Mouse (Mus musculus) kidney, postnatal 4 days (tissue): ENCODE measurements around the gene Gm28308.

ENCODE experiments used
- DNase-seq, 2 experiments: peaks; one replicate each; pipeline ENCODE4 v3.0.0; 2021; ENCODE audit warnings: mixed read lengths in 2 of 2

The Gm28308 gene

DNA sequence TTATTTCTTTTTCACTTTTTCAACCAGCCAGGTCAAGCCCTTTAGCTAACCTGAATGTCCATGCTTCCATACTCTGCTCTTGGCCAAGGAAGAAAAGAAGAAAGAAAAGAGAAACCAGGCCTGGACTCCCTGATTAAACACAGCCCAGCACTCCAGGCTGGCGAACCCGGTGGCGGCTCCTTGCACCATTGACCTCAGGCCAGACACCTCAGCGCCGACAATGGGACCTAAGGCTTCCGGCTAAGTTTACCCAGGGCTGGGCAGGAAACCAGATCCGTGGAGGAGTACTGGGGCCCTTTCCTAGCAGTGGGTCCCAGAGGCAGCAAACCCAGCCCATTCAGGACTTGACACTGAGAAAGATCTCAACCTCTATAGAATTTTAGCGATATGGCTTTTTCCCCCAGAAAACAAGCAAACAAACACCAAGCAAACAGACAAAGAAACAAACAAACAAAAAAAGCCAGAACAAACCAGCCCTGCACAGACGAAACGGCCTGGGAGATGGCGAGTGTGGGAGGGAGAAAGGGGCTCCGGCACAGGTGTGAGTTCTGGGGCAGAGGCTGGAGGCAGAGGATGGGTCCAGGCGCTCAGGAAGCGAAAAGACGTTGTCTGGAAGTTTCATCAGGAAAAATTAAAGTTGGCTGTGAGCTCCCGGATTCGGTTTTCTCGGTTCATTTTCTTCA is 18.9 kb upstream of the Gm28308 start:
- peak; percentile 73 to 83 for DNase-seq

DNA sequence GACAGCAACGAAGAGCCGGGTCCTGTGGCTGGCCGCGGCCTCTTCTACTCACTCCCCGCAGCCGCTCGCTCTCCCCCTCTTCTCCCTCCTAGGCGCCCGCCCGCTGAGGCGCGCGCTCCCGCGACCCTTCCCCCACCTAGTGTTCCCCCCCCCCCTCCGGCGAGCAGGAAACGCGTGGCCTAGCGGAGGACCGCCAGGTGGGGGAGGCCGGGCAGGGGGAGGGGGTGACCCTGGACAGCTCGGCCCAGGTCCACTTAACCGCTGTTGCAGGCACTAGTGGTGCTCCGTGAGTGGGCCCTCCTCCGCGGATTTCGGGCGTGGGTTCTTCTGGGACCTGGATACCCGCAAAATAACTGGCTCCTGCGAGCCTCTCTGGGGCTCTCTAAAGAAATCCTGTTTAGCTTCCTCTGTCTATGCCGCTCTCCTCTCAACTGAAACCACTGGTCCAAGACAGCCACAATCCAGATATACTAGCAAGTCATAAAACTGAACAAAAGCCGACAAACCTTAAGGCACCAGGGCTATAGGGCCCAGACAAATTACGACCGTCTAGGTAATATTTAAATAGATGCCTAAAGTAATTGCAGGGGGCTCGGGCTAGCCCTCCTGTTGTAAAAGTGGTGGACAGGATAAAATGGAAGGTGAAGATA is 17.5 kb upstream of the Gm28308 start, which contains the start of gene Hoxa9:
TSS of gene Hoxa9 (minus strand) at position 574 of the 650 bp plus-strand sequence.
- DNase-seq = peak; percentile 80 to 89

DNA sequence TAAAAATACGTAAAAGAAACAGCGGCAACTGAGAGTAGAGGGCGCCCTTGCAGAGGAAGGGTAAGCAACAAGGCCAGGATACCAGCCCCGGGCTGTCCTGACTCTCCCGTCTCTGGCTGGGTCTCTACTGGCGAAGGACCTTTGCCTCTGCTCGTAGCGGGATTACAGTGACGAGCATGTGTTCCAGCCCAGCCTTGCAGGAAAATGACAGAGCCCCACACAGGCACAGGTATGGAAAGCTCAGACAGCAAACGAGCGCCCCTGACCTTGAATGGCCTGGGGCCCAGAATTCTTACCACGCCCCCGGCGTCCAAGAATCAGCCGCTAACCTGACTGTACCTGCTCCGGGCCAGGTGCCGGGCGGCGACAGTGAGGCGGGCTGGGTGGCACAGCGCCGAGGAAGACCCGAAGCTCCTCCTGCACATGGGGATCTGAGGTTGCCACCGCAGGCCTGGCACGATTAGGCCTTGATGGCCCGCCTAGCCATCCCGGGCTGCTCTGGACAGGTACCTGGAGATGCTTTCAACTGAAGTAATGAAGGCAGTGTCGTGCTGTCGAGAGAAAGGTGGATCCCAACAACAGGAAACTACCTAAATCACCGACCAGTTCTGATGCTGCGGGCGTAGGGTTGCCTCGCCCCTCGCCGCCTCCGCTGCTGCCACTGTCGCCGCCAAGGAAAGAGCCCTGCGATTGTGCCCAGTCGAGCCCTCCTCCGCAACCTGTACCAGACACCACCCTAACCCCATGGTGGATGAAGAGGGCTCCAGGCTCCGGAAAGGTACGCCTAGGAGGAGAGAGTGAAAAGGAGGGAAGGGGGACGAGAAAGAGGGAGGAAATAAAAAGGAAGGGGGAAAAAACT is 16.6 kb upstream of the Gm28308 start:
- DNase-seq = peak; percentile 67 to 78

DNA sequence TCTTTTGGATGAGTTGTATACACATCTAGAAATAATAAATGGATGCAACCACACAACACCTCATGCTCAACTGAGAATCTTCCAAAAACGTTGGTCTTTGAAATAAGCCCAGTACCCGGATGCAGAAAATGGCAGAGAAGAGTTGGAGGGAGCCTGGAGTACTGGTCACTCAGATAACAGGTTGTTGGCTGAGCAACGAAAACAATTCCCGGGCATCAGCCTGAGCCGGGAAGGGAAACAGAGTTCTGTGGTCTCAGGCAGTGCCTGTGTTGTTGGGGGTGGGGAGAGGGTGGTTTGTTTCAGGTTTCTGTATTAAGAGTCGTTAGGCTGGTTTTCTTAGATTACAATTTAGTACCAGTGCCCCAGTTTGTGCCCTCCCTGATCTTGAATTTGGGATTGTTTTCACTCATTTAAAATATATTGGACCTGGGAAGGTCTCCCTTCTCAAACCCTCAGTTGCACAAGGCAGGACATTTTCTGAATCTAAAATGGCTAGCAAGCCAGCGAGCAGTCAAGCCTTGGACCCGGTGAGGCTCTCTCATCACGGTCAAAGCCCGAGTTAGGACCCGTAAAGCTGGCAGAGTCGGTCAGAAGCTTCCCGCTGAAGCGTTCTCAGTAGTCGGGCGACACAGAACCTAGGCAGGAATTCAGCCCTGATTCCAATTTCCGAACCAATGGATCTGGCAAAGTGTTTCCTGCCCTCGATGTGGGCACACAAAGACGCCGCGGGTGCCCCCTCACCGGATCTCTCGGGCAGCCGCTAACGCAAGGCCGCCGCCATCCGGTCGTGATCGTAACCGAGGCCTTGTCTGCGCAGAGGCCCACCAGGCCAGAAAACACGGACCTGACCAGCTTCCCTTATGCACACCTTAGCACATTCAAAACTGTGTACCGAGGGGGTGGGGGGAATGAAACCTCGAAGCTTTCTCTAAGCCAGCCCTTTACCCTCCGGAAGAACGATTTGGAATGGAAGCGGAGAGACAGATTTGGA is 15.6 kb upstream of the Gm28308 start:
- DNase-seq = peak; percentile 74 to 81

DNA sequence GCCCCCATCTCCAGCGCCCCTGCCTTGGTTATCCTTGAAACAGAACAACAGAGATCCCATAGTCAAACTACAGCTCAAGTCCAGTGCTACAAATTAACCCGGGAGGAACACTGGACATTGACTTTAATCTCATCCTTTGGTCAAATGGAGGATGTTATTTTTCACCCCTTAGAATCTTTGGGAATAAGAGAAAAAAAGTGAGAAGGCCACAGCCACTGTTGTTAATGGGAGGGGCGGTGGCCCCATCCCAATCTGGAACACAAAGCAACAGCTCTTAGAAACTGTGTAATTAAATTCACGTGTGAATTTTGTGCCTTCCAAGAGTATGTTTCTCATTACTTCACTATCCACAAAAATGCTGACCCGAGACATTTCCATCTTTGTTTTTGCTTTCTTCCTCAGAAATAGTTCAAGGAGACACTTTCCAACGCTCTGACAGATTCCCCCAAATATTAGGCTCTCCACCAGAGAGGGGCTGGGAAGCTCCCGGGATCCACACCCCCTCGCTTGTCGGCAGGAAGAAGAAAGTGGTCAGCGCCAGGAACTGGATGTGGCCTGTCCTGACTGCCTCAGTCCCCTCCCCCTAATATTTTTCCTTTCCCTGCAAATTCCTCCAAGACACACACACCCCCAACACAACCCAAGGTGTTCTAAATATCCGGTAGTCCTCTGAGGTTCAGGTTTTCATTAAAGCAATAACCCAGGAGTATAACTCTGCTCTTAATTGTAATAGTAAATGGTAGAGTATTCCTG is 14.5 kb upstream of the Gm28308 start:
- DNase-seq = peak; percentile 62 to 79

DNA sequence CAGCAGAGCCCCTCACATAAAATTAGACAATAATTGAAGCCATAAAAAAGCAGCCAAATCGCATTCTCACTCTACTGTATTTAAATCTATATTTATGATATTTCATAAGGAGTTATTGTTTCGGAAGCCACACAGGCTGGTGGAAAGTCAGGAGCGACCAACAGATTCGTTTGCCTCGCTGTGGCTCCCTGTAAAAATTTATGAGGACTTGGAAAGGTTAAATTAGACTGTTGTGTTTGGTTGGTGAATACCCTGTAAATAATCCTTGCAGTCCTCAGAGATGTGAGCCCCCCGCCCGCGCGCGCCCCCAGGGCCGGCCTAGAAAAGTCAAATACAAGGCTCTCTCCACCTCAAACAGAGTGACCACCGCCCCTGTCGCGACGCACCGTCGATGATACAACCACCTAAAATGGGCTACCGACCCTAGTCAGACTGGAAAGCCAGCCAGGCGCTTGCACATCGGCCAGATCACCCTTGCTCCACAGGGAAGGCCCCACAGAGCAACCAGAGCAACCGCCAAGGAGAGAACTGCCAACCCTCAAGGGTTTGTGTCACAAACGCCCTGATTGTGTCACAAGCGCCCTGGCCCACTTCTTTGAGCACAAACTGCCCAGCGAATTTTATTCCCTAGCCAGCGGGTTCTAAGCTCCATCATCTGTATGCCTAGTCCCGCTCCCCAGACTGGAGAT is 13.6 kb upstream of the Gm28308 start:
- DNase-seq = peak; percentile 74 to 82

DNA sequence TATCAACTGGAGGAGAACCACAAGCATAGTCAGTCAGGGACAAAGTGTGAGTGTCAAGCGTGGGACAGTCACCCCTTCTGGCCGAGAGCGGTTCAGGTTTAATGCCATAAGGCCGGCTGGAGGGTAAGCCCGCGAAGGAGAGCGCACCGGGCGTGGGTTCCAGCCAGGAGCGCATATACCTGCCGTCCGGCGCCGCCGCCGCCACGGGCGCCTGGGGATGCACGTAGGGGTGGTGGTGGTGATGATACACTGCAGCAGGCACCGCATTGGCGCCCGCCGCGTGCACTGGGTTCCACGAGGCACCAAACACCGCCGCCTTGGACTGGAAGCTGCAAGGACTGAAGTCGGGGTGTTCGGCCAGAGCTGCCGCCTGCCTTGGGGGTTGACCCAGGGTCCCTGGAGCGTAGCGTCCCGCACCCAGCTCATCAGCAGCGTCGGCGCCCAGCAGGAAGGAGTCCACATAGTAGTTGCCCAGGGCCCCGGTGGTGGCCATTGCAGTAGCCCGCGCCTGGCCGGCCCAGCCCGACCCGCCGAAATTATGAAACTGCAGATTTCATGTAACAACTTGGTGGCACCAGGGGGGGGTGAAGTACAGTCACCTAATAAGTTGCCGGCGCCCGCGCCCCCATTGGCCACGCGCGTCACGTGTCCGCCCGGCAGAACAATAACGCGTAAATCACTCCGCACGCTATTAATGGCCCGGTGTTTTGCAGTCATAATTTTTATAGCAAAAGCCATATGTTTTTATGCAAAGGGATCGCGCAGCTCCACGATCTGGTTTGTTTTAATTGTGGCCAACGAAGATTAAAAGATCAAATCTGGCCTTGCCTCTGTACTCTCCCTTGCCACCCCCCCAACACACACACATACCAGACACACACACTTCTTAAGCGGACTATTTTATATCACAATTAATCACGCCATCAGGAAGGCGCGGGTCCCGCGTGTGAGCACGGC is 12.8 kb upstream of the Gm28308 start:
- peak; percentile 92 to 96 for DNase-seq

DNA sequence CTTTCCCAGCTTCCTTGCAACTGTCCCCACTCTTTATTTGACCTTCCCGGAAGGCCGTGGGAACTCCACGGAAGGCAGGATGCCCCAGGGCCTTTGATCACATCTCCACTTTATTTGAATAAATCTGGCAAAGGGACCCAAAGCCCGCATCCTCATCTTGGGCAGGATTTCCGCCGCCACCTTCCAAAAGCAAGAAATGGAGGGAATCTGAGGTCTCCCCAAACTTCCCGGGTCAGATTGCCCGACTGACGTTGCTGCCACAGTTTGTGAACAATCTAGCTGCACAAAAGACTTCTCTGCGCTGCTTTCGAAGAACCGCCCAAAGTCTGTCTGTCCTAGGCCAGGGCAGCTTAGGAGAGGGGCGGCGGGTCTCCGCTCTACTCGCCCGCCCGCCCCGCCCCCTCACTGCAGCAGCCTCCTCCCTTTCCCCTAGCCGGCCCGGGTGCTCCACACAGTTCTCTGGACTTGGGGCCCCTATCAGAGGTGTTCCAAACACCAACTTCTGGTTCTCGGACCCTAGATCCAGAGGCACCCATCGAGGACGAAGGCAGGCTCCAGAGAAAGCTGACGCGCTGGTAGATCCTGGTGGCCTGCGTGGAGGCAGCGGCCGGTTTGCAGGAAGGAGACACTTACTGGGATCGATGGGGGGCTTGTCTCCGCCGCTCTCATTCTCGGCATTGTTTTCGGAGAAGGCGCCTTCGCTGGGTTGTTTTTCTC is 11.9 kb upstream of the Gm28308 start:
- DNase-seq = peak; percentile 58 to 74

DNA sequence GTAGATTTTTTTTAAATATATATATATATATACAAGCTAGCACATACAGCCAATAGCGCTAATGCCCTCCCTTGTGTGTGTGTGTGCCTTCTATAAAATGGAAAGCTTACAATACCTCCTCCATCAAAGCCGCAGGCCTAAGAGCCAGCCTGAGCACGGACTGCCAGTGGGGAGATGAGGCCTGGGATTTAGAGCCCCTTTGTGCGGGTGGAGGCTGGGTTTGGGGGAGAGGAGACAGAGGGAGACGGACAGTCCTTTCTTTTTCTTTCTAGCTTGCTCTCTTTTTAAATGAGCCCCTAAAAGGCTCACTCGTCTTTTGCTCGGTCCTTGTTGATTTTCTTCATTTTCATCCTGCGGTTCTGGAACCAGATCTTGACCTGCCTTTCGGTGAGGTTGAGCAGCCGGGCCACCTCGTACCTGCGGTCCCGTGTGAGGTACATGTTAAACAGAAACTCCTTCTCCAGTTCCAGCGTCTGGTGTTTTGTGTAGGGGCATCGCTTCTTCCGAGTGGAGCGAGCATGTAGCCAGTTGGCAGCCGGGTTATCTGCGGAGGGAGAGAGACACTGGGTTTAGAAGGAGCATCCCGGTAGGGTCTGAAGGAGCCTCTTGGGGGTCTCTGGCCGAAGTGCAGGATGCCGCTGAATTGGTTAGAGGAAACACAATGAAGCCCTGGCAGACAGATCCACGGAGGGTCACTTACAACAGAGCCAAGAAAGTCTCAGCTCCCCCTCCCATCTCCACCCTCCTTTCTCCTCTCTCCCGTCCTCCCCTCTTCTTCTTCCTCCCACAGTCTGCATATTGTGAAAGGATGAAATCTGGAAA is 11.0 kb upstream of the Gm28308 start:
- DNase-seq = peak; percentile 45 to 59

DNA sequence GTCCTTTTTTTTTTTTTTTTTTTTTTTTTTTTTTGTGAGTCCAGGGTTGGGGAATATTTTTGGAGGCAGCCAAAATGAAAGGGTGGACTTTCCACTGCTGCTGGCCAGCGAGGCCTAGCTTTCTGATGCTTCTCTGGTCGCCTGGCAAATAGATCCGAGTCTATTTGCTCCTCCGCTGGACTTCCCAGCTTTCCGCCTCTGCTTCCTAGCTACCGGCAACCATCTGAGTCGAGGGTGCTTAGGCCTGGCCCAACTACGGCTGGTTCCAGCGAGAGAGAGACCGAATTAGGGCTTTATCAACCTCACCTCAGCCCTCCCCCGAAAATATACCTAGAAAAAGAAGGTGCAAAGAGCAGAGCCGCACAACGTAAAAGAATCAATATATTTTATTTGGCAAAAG is 9.6 kb upstream of the Gm28308 start:
- peak; percentile 41 to 63 for DNase-seq

DNA sequence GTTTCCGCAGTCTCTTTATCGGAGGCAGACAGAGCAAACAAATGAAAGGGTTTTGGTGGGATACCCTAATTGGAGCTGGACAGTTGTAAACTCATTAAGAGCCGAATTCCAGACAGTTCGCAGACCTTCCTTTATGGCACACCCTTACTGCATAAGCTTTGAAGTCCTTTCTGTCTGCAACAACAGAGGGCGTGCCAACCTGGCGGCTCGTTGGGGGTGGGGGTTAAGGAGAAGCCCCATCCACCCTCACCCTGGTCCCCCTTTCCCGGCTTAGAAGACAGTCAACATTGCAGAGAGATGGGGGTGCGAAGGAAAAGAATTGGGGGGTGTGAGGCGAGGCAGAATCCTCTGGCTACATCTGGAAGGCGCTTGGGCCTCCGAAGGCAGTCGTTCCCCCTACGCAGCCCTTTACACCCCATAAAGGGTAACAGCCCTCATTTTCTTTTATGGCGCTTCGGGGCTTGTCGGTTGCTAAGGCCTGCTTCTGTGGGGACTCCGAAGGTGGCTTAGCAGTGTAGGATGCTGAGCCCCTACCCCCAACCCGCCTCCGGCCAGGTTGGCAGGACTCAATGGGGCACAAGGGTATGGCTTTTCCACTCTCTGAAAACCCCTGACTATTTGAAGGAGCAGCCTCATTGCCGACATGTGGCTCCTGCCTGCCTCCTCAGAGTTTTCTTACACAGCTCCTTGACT is 9.0 kb upstream of the Gm28308 start:
- peak; percentile 76 to 84 for DNase-seq

DNA sequence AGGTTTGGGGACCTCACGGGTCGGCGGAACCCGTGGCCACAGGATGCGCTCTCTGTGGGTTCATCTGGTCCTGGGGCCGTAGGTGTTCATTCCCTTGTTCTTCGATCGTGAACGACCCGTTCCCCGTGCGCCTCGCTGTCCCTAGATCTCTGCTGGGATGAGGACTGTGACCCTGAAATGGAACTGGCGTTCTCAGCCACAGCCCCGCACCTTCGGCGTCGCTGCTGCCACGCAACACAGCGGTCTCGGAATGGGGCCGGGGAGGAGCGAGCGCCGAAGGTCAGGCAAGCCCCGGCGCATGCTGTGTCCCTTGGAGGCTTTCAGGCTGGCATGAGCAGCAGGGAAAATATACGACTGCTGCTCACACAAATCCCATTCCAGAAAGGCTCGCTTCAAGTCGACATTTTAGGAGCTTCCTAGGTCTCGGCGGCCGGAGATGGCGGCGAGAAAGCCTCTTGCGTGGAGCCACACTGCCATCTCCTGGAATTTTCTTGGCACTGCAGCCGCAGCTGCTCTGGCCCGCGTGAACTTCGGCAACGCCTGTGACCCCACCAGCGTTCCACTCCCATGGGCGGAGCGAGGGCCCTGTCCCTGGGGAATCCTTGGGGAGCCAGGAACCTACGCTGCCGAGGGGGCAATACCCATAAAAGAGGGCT is 8.3 kb upstream of the Gm28308 start, which contains the start of gene Hoxa7:
TSS of gene Hoxa7 (minus strand) at position 518 of the 656 bp plus-strand sequence.
- peak; percentile 97 for DNase-seq

DNA sequence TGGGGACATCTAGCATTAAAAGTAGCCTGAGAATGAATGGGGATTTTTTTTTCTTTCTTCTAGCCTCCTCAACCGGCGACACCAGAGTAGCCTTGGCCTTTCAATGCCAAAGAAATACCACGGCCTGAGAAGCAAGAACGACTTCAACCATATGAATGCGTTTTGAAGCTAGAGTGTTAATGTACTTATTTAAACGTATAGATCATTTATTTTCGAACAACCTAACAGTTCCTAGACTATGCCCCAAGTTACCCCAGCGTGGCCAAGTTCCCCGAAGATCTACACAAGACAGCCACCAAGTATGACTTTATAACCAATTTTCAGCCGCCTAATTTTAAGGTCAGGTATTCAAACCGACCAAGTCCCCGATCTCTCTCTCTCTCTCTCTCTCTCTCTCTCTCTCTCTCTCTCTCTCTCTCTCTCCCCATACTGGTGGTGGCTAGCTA is 7.7 kb upstream of the Gm28308 start:
- DNase-seq = no peak

DNA sequence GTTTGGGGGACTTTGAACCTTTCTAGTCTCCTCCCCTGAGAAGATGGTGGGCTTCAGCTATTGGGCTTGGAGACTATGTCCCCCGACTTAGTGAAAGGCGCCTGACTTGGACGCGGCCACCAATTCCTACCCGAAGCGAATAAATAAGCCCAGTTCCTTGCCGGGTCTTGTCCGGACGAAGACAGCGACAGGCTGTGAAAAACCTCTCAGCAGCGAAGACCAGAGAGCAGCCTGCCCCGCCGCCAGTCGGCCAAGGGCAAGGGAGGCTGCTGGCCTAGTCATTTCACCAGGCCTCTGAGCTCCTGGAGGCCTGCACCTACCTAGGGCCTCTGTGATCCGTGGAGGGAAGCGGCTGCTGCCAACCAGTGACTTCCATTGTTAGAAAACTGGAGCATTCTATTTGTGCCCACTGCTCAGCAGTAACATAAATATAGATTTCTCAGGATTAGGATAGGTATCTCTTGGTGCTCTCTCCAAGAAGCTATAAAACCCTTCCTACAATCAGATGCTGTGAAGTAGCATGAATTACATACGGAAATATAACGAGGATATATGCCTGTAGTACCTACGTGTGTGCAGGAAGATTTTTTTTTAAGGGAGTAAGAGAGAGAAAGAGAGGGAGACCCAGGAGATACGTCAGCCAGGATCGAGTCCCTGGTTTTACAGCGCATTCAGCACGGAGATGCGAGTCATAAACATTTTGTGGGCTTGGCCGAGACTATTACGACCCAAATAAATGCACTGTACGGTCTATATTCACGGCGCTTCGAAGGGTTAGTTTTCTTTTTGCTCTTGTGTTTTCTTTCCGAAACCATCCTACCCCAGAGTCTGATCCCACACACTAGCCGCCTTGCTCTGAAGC is 7.1 kb upstream of the Gm28308 start:
- DNase-seq = peak; percentile 70 to 82

DNA sequence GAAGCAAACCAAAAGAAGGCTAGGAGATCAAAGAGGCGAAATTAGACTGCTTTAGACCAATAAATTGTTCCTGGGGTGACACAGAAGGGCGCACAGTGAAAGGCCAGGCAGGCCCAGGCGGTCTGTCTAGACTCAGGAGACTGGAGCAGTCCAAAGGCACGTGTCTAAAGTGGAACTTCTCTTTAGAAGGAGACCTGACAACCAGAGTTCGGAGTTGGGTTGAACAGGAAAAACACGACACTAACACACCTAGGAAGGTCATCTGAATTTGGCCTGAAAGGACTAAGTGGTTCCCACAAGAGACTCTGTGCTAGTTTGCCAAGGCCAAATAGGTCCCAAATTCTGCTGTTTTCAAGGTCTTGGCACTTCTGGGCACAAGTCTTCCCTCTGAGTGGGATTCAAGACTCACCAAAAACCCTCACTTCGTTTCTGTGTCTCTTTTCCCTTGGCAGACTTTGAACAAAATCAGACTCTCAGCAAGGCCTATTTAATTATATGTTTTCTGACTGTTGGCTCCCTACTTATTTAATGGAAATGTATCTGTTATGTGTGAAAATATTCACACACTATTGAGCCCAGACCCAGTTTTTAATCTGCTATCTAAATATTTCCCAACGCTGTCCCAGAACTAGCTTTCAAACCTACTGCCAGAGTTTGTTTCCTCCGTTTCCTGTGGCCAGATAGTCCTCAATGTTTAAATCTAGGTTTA is 6.2 kb upstream of the Gm28308 start:
- DNase-seq = peak; percentile 24 to 59
